Mouse (Mus musculus) hindbrain, postnatal 0 days (tissue): ENCODE measurements around the gene Adam8. TPM values are rescaled to one million over a fixed set of nuclear protein-coding genes. Genes with fewer than 3 reads are reported as not detected.
A peak's percentile ranks its signal among the peaks of the same experiment; 100 is the strongest.

Experiments used
- ATAC-seq: fragments of 200-750 bp; cut with Nextera tagmentation; 2 replicates; pipeline ENCODE4 v1.8.0; 2017; ENCODE audit warnings: mild to moderate bottlenecking, moderate TSS enrichment, moderate library complexity
- DNase-seq: peaks from one replicate; pipeline ENCODE4 v3.0.0-alpha.2; 2015; ENCODE audit warnings: low spot score
- H3K27ac ChIP-seq: fragments of 300-500 bp; sonication (generic); 2 replicates; pipeline ENCODE4 v1.5.1; 2014; ENCODE audit warnings: mild to moderate bottlenecking
- H3K27me3 ChIP-seq: fragments of 300-500 bp; sonication (generic); 2 replicates; pipeline ENCODE4 v1.6.1; 2014; ENCODE audit warnings: low read length, mixed read lengths; ENCODE audit not compliant: insufficient read depth
- H3K36me3 ChIP-seq: fragments of 300-500 bp; sonication (generic); 2 replicates; pipeline ENCODE4 v1.6.1; 2014; ENCODE audit warnings: low read length, mixed read lengths; ENCODE audit not compliant: insufficient read depth
- H3K4me1 ChIP-seq: fragments of 300-500 bp; sonication (generic); 2 replicates; pipeline ENCODE4 v1.6.1; 2014; ENCODE audit warnings: antibody characterized with exemption, low read length, mixed read lengths; ENCODE audit not compliant: insufficient read depth
- H3K4me2 ChIP-seq: fragments of 300-500 bp; sonication (generic); 2 replicates; pipeline ENCODE4 v1.6.1; 2014; ENCODE audit warnings: low read depth, mild to moderate bottlenecking, low read length, moderate library complexity, mixed read lengths
- H3K4me3 ChIP-seq: fragments of 300-500 bp; sonication (generic); 2 replicates; pipeline ENCODE4 v1.5.1; 2014; ENCODE audit warnings: low read length
- H3K9ac ChIP-seq: fragments of 300-500 bp; sonication (generic); replicated peaks from 2 replicates; pipeline ENCODE4 v1.6.1; 2014; ENCODE audit warnings: mild to moderate bottlenecking, low read length, moderate library complexity, mixed read lengths
- H3K9me3 ChIP-seq: fragments of 300-500 bp; sonication (generic); 2 replicates; pipeline ENCODE4 v1.6.1; 2016; ENCODE audit warnings: low read length, mixed read lengths
- CTCF ChIP-seq: IDR thresholded peaks from 2 replicates; pipeline ENCODE4 v1.5.1; 2016; ENCODE audit warnings: antibody characterized with exemption, control low read depth, low read depth
- WGBS: fragments of 180-500 bp; shearing (Covaris S2); extraction: QIAGEN DNeasy Blood & Tissue Kit; methylation state at CpG from one replicate; pipeline ENCODE4 v1.1.7; 2014; 5-methylcytosine and 5-hydroxymethylcytosine counted together
- polyA plus RNA-seq: library from polyadenylated mRNA; unstranded; fragments of >200 nt; fragmentation: Nextera tagmentation; extraction: Ambion mirVana; gene quantifications from 2 replicates; pipeline ENCODE4 v1.2.1, GENCODE M21; 2015
- total RNA-seq: library from RNA; depleted of rRNA; stranded (reverse); fragments of >200 nt; gene quantifications from 2 replicates; pipeline ENCODE4 v1.2.3, GENCODE M21; 2014

Gene Adam8
- total and polyA plus RNA-seq, 2 experiments from 2014 or later, result 0.48 to 2.2 TPM

- ATAC-seq, result no peak
- H3K36me3 ChIP-seq, result no peaks in the 10 kb centered on the region
- H3K27ac ChIP-seq, result no peak overlapping the region
- no peaks in the 10 kb centered on the region for H3K9me3 ChIP-seq
- TF ChIP-seq CTCF, result no peak
- no peak for DNase-seq
- H3K4me3 ChIP-seq, result no peak overlapping the region
- H3K9ac ChIP-seq, result no peak overlapping the region
- no peaks in the 10 kb centered on the region for H3K4me1 ChIP-seq
- H3K27me3 ChIP-seq, result no peaks in the 10 kb centered on the region
- WGBS, result 65% methylated on average over 6 of the region's 6 CpGs
- no peak overlapping the region for H3K4me2 ChIP-seq
These were observed 20.9 kb downstream of the Adam8 start for GRCm38 (mm10) chr7:139971436-139971835.

- Histone ChIP-seq H3K4me2 (no peak overlapping the region), H3K4me3 (no peak overlapping the region), H3K4me1 (no peaks in the 10 kb centered on the region), H3K9me3 (no peaks in the 10 kb centered on the region), H3K36me3 (no peaks in the 10 kb centered on the region), H3K9ac (no peak overlapping the region), H3K27me3 (no peaks in the 10 kb centered on the region), H3K27ac (no peak overlapping the region)
- 82% methylated on average over 5 of the region's 5 CpGs for WGBS
- DNase-seq (no peak), ATAC-seq (no peak)
- no peak for TF ChIP-seq CTCF
These were observed 21.4 kb downstream of the Adam8 start for GRCm38 (mm10) chr7:139970979-139971378.

- no peak for DNase-seq
- no peaks in the 10 kb centered on the region for H3K9me3 ChIP-seq
- no peaks in the 10 kb centered on the region for H3K4me1 ChIP-seq
- H3K27me3 ChIP-seq, result no peaks in the 10 kb centered on the region
- H3K27ac ChIP-seq, result no peak overlapping the region
- no peak overlapping the region for H3K9ac ChIP-seq
- H3K4me3 ChIP-seq, result no peak overlapping the region
- no peak for ATAC-seq
- no peak for TF ChIP-seq CTCF
- no peaks in the 10 kb centered on the region for H3K36me3 ChIP-seq
- no peak overlapping the region for H3K4me2 ChIP-seq
- 83% methylated on average over 10 of the region's 10 CpGs for WGBS
These were observed 22.0 kb downstream of the Adam8 start for GRCm38 (mm10) chr7:139970216-139970919.

- WGBS, result 35% methylated on average over 10 of the region's 10 CpGs
- peak; percentile 90 for TF ChIP-seq CTCF
- Histone ChIP-seq H3K4me3 (no peak overlapping the region), H3K4me2 (no peak overlapping the region), H3K9ac (no peak overlapping the region), H3K27me3 (no peaks in the 10 kb centered on the region), H3K4me1 (no peaks in the 10 kb centered on the region), H3K27ac (no peak overlapping the region), H3K36me3 (no peaks in the 10 kb centered on the region), H3K9me3 (no peaks in the 10 kb centered on the region)
- ATAC-seq (peak; percentile 57; the same call in 1 of the 2 replicates), DNase-seq (peak; percentile 90)
These were observed 22.8 kb downstream of the Adam8 start for GRCm38 (mm10) chr7:139969348-139970130.

GRCm38 (mm10) chr7:139968428-139968827 lies 23.9 kb downstream of the Adam8 start:
- Histone ChIP-seq H3K9ac (no peak overlapping the region), H3K27me3 (no peaks in the 10 kb centered on the region), H3K27ac (no peak overlapping the region), H3K36me3 (no peaks in the 10 kb centered on the region), H3K4me1 (no peaks in the 10 kb centered on the region), H3K4me2 (no peak overlapping the region), H3K4me3 (no peak overlapping the region), H3K9me3 (no peaks in the 10 kb centered on the region)
- no peak for TF ChIP-seq CTCF
- WGBS, result 52% methylated on average over 5 of the region's 5 CpGs
- DNase-seq (no peak), ATAC-seq (no peak)

GRCm38 (mm10) chr7:139967175-139967574 lies 25.2 kb downstream of the Adam8 start:
- no peak for TF ChIP-seq CTCF
- Histone ChIP-seq H3K27ac (no peak overlapping the region), H3K9me3 (no peaks in the 10 kb centered on the region), H3K36me3 (no peaks in the 10 kb centered on the region), H3K4me1 (no peaks in the 10 kb centered on the region), H3K9ac (no peak overlapping the region), H3K27me3 (no peaks in the 10 kb centered on the region), H3K4me2 (no peak overlapping the region), H3K4me3 (no peak overlapping the region)
- 17% methylated on average over 4 of the region's 4 CpGs for WGBS
- no peak for ATAC-seq
- DNase-seq, result no peak

- Histone ChIP-seq H3K9ac (no peak overlapping the region), H3K36me3 (no peaks in the 10 kb centered on the region), H3K27me3 (no peaks in the 10 kb centered on the region), H3K4me1 (no peaks in the 10 kb centered on the region), H3K4me2 (no peak overlapping the region), H3K4me3 (no peak overlapping the region), H3K9me3 (no peaks in the 10 kb centered on the region), H3K27ac (no peak overlapping the region)
- no peak for ATAC-seq
- no peak for TF ChIP-seq CTCF
- 58% methylated on average over 4 of the region's 4 CpGs for WGBS
- no peak for DNase-seq
These were observed 28.5 kb downstream of the Adam8 start for GRCm38 (mm10) chr7:139963814-139964213.
